Mouse (Mus musculus) frontal cortex, postnatal 25 days (tissue): ENCODE measurements around the gene Hspa1b.

Experiments
- DNase-seq, 2 experiments: peaks; one replicate each; pipeline ENCODE4 v3.0.0; 2022; ENCODE audit warnings: low spot score in 2 of 2

Hspa1b gene

GRCm38 (mm10) chr17:34931061-34931734 is 27.8 kb downstream of the Hspa1b start, which contains the start of gene Neu1:
Gene Neu1, plus strand, starts transcription at chr17:34931253.
- DNase-seq, result peak; percentile 93 to 97

GRCm38 (mm10) chr17:34928841-34929240 is 30.2 kb downstream of the Hspa1b start:
- no peak for DNase-seq

DNA sequence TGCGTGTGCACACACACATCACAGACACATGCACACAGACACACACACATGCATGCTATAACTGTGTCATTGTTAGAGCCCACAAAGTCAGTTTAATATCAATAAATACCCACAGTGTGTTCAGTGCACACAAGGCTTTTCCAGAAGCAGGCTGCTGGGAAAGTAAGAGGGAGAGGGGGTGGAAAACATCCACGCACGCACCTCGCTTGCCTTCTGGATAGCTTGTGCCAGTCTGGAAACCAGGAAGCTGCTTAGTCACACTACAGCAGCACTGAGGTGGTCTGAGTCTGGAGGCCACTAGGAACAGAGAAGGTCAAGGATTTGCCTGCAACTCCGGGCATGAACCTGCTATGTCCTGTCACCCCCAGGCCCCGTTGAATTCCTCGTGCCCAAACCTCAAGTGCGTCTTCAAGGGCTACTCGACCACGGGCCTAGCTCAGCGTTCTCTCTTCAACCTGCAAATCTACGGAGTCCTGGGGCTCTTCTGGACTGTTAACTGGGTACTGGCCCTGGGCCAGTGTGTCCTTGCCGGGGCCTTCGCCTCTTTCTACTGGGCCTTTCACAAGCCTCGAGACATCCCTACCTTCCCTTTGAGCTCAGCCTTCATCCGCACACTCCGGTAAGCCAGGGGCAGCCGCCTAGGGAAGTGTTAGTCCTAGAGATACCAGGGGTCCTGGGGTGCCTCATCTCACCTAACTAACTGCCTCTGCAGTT is 31.6 kb downstream of the Hspa1b start:
- DNase-seq, result no peak

DNA sequence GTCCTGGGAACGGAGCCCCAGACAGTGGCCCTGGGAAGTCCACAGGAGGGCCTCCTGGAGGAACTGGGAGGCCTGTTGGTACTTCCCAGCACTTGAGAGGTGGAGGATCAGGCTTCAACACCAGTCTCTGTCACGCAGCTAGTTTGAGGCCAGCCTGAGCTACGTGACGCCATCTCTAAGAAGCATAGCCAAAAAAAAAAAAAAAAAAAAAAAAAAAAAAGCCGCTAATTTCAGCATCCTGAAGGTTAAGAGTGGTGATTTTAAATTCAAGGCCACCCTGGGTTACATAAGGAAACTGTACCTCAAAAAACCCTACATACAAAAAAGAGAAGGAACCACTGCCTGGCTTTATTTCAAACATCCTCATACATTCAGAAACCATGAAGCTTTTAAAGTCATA is 34.8 kb downstream of the Hspa1b start:
- DNase-seq, result no peak

DNA sequence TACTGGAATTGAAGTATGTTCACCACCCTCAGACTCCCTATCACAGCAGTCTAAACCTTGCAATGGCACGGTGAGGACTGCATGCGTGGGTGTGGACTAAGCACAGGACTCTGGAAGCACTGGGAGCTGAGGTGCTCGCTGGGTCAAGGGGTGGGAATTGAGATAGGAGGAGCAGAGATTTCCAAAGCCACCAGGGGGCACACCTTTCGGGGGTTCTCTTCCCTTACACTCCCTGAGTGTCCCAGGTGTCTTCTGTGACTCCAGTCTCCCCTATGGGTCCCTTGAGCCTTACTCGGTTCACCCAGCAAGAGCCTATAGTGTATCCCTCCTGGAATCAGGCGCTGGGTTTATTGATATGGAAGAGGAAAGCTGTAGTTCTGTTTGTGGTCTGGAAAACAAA is 36.1 kb downstream of the Hspa1b start:
- no peak for DNase-seq

- DNase-seq, result no peak
Observed at GRCm38 (mm10) chr17:34917188-34917587, 41.9 kb downstream of the Hspa1b start.

DNA sequence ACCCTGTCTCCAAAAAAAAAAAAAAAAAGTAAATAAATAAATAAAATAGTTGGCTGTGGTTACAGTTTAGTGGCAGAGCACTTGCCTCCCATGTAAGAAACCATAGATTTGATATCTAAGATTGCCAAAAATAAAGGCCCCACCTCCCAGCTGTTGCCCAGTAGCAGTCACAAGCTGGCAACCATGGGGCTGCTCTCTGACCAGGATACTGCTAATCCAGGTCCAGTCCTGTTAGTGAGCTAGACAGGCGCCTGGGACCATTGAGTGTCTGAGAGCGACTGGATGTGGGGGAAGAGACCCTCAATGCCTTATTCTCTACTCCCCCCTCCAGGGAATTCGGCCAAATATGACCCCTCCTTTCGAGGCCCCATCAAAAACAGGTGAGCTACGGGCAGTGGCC is 42.7 kb downstream of the Hspa1b start:
- DNase-seq, result no peak

DNA sequence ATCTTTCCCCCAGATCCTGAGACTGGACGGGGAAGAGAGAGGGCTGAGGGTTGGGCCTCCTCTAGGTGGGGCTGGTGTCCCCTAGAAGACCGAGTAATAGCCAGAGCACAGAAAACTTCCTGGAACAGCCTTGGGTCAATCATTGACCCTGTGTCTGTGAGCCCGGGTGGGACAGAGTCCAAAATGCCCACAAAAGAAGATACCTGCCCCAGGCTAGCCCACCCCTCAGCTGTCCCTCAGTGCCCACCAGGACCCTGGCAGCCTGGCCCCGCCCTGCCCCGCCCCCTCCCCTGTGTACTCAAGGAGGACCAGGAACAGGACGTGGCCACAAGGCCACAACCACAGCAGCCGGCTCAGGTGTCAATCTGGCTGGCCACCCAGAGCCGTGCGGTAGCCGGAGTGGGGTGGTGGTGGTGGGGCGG is 43.6 kb downstream of the Hspa1b start:
- no peak for DNase-seq

- no peak for DNase-seq
Observed at GRCm38 (mm10) chr17:34913930-34914665, 44.9 kb downstream of the Hspa1b start, which contains the start of gene Slc44a4. Gene Slc44a4, plus strand, starts transcription at chr17:34914466.

DNA sequence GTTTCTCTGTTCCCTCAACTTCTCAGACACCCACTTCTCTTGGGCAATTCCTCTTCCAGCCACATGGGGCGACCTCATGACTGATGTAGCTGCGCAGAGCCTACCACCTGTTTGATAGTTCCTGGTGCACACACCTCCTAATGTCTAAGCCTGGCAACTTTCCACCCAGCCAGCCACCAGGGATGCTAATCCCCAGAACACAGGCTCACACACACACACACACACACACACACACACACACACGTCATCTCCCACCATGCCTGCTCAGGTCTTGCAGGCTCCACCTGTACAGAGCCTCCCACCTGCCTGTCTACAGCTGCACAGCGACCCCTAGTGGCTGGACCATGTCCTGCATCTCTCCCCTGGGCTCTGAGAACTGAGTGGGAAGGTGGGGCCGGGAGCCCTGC is 47.1 kb downstream of the Hspa1b start:
- peak; percentile 36 to 60 for DNase-seq

DNA sequence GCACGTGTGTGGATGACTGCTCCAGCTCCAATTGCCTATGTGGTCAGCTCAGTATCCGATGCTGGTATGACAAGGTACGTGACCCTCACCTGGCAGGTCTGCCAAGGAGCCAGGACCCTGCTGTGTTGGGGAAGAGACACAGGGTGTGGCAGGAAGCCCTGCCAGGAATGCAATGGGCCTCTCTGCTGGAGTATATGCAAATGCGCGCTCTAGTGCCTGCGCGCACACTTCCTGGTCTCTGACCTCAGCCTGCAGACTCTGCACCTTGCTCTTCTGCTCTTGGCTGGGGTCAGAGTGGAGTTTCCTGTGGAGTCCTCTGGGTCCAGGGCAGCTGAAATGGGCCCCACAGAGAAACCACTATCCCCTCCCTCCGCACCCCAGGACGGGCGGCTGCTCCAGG is 48.1 kb downstream of the Hspa1b start:
- no peak for DNase-seq
